Mouse (Mus musculus): ENCODE results near the gene Cnot9. TPM values are rescaled to one million over a fixed set of nuclear protein-coding genes. Genes with fewer than 3 reads are reported as not detected.
"Not testable (repeated sequence)": the region's sequence is repeated elsewhere in the genome, so short reads cannot be mapped to it uniquely, and the experiment has no call there.

Cnot9 gene
- polyA plus RNA-seq, 1 experiment from 2014 or later = 25.4 TPM

DNA sequence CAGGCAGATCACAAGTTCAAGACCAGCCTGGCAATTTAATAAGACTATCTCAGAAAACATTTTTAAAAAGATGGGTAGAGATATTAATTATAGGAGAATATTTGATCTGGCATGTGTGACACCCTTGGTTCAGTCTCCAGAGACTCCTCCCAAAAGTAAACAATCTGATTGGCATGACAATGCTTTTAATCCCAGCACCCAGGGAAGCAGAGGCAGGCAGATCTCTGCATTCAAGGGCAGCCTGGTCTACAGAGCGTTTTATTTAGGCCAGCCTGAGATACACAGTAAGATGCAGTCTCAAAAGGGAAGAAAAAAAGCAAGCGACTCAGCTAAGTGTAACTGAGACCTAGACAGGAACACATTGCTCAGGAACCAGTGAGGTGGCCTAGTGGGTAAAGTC is 1.9 kb downstream of the Cnot9 start:
- Histone ChIP-seq H3K4me3 (ENCODE audit: low read depth, low read length) (no peak overlapping the region), H3K9ac (ENCODE audit: low read length) (no peak overlapping the region), H3K9me3 (ENCODE audit: control insufficient read depth, low read length) (no peaks in the 10 kb centered on the region)

DNA sequence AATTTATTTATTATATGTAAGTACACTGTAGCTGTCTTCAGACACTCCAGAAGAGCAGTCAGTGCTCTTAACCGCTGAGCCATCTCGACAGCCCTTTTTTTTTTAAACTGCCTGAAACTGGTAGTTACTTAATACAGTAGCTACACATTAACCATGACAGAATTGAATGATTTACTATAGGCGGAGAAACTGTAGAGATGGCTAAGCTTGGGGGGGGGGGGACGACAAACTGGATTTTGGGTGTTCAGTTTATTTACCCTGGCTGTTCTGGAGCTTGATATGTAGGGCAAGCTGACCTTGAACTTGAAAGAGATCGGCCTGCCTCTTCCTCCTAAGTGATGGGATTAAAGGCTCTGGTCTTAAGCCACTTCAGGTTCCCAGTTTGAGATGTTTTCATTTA is 5.4 kb downstream of the Cnot9 start:
- Histone ChIP-seq H3K27me3 (ENCODE audit: control insufficient read depth, insufficient read depth, low read length) (no peaks in the 10 kb centered on the region), H3K9me3 (ENCODE audit: control insufficient read depth, low read length) (no peaks in the 10 kb centered on the region), H3K4me3 (ENCODE audit: low read depth, low read length) (no peak overlapping the region), H3K4me1 (replicated peaks; ENCODE audit: control insufficient read depth, insufficient read depth) (peaks cover 6% of the 10 kb centered on the region; the same call in 1 of the 2 replicates), H3K9ac (ENCODE audit: low read length) (no peak overlapping the region), H3K36me3 (ENCODE audit: control insufficient read depth, insufficient read depth, low read length) (no peaks in the 10 kb centered on the region), H3K4me2 (replicated peaks; ENCODE audit: low read depth) (no peak overlapping the region), H3K27ac (replicated peaks) (no peak overlapping the region)
- DNase-seq (ENCODE audit: low spot score) (no peak), ATAC-seq (ENCODE audit: low FRiP score, low TSS enrichment) (no peak)
- no peak for TF ChIP-seq EP300 (optimal IDR thresholded peaks at IDR 0.05)
- TF ChIP-seq CTCF (IDR thresholded peaks at IDR 0.05; ENCODE audit: low read depth) = no peak
- WGBS = 90% methylated on average over 5 of the region's 5 CpGs

More for the DNA sequence above, 1.9 kb downstream of the Cnot9 start:
- ATAC-seq (ENCODE audit: low FRiP score, low TSS enrichment) (no peak), DNase-seq (ENCODE audit: low spot score) (no peak)
- H3K4me2 ChIP-seq (replicated peaks; ENCODE audit: low read depth) = peak overlapping the region; percentile 86; the same call in 1 of the 2 replicates
- H3K27ac ChIP-seq (replicated peaks) = no peak overlapping the region
- no peak for TF ChIP-seq CTCF (IDR thresholded peaks at IDR 0.05; ENCODE audit: low read depth)
- TF ChIP-seq EP300 (optimal IDR thresholded peaks at IDR 0.05) = no peak
- no peaks in the 10 kb centered on the region for H3K27me3 ChIP-seq (ENCODE audit: control insufficient read depth, insufficient read depth, low read length)
- peaks cover 6% of the 10 kb centered on the region; the same call in 1 of the 2 replicates for H3K4me1 ChIP-seq (replicated peaks; ENCODE audit: control insufficient read depth, insufficient read depth)
- no peaks in the 10 kb centered on the region for H3K36me3 ChIP-seq (ENCODE audit: control insufficient read depth, insufficient read depth, low read length)
- WGBS = 92% methylated on average over 2 of the region's 2 CpGs

- DNase-seq (ENCODE audit: low spot score); H3K27me3 ChIP-seq (ENCODE audit: control insufficient read depth, insufficient read depth, low read length); H3K9me3 ChIP-seq (ENCODE audit: control insufficient read depth, low read length); H3K4me3 ChIP-seq (ENCODE audit: low read depth, low read length); H3K36me3 ChIP-seq (ENCODE audit: control insufficient read depth, insufficient read depth, low read length); H3K27ac ChIP-seq (replicated peaks); H3K4me1 ChIP-seq (replicated peaks; ENCODE audit: control insufficient read depth, insufficient read depth); ATAC-seq (ENCODE audit: low FRiP score, low TSS enrichment); H3K9ac ChIP-seq (ENCODE audit: low read length); H3K4me2 ChIP-seq (replicated peaks; ENCODE audit: low read depth): not testable (repeated sequence)
- 91% methylated on average over 1 of the region's 1 CpGs for WGBS
Measured at GRCm38 (mm10) chr1:74512999-74513398, 7.1 kb downstream of the Cnot9 start.

DNA sequence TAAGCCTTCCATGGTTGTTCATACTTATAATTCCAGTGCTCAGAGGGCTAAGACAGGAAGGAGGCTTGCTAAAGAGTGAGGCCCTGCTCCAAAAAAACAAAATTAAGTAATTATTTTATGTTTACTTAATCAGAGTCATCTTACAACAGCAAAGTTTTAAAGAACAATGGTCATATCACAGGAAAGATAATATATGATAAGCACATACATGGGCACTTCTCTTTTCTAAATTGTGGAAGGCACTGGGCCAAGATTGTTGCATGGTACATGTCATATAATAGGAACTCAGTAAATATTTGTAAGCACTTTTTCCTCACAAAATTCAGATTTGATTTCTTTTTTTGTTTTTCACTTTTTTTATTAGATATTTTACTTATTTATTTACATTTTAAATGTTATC is 14.0 kb downstream of the Cnot9 start:
- no peak overlapping the region for H3K27ac ChIP-seq (replicated peaks)
- H3K9ac ChIP-seq (ENCODE audit: low read length) = no peak overlapping the region
- ATAC-seq (ENCODE audit: low FRiP score, low TSS enrichment) (no peak), DNase-seq (ENCODE audit: low spot score) (no peak)
- H3K4me3 ChIP-seq (ENCODE audit: low read depth, low read length) = no peak overlapping the region
- TF ChIP-seq CTCF (IDR thresholded peaks at IDR 0.05; ENCODE audit: low read depth) = no peak
- no peak for TF ChIP-seq EP300 (optimal IDR thresholded peaks at IDR 0.05)
- no peak overlapping the region for H3K4me2 ChIP-seq (replicated peaks; ENCODE audit: low read depth)
- H3K27me3 ChIP-seq (ENCODE audit: control insufficient read depth, insufficient read depth, low read length) = no peaks in the 10 kb centered on the region
- H3K9me3 ChIP-seq (ENCODE audit: control insufficient read depth, low read length) = no peaks in the 10 kb centered on the region
- H3K36me3 ChIP-seq (ENCODE audit: control insufficient read depth, insufficient read depth, low read length) = peaks cover 25% of the 10 kb centered on the region; the same call in 1 of the 2 replicates
- no peaks in the 10 kb centered on the region for H3K4me1 ChIP-seq (replicated peaks; ENCODE audit: control insufficient read depth, insufficient read depth)

DNA sequence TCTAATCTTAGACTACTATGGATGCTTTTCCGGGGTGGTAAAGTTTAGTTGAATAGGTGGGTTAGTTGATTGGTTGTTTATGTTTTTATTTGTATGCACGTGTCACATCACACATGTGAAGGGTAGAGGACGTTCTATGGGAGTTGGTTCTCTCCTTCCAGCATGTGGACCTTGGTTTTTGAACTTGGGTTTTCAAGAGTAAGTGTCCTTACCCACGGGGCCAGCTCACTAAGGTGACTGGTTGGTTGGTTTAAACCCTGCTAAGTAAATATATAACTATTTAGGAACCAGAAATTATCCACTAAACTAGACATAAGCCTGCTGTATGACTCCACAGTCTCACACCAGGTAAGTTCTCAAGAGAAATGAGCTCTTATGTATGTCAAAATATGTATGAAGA is 18.9 kb downstream of the Cnot9 start:
- no peak overlapping the region for H3K4me3 ChIP-seq (ENCODE audit: low read depth, low read length)
- H3K9me3 ChIP-seq (ENCODE audit: control insufficient read depth, low read length) = no peaks in the 10 kb centered on the region
- peaks cover 39% of the 10 kb centered on the region; the same call in 1 of the 2 replicates for H3K36me3 ChIP-seq (ENCODE audit: control insufficient read depth, insufficient read depth, low read length)
- no peaks in the 10 kb centered on the region for H3K27me3 ChIP-seq (ENCODE audit: control insufficient read depth, insufficient read depth, low read length)
- no peak overlapping the region for H3K27ac ChIP-seq (replicated peaks)
- no peak for TF ChIP-seq CTCF (IDR thresholded peaks at IDR 0.05; ENCODE audit: low read depth)
- TF ChIP-seq EP300 (optimal IDR thresholded peaks at IDR 0.05) = no peak
- no peak overlapping the region for H3K9ac ChIP-seq (ENCODE audit: low read length)
- DNase-seq (ENCODE audit: low spot score) (no peak), ATAC-seq (ENCODE audit: low FRiP score, low TSS enrichment) (no peak)
- no peaks in the 10 kb centered on the region for H3K4me1 ChIP-seq (replicated peaks; ENCODE audit: control insufficient read depth, insufficient read depth)
- 90% methylated on average over 4 of the region's 4 CpGs for WGBS
- no peak overlapping the region for H3K4me2 ChIP-seq (replicated peaks; ENCODE audit: low read depth)

DNA sequence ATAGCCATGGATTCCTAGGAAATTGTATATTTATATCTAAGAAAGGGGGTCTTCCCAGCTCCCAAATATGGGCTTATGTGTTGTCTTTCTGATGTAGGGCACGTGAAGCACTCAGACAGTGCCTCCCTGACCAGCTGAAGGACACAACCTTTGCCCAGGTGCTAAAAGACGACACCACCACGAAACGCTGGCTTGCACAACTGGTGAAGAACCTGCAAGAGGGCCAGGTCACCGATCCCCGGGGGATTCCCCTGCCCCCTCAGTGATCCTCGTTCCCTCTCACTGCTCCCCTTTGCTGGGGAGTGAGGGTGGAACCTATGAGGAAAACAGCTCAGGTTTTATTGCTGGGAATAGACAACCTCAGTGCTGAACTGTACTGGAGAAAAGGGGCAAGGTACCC is 22.7 kb downstream of the Cnot9 start:
- no peaks in the 10 kb centered on the region for H3K9me3 ChIP-seq (ENCODE audit: control insufficient read depth, low read length)

More for the DNA sequence above, 22.7 kb downstream of the Cnot9 start:
- 90% methylated on average over 7 of the region's 7 CpGs for WGBS
- Histone ChIP-seq H3K9ac (ENCODE audit: low read length) (no peak overlapping the region), H3K4me2 (replicated peaks; ENCODE audit: low read depth) (no peak overlapping the region), H3K27me3 (ENCODE audit: control insufficient read depth, insufficient read depth, low read length) (no peaks in the 10 kb centered on the region), H3K27ac (replicated peaks) (no peak overlapping the region), H3K4me1 (replicated peaks; ENCODE audit: control insufficient read depth, insufficient read depth) (no peaks in the 10 kb centered on the region), H3K36me3 (ENCODE audit: control insufficient read depth, insufficient read depth, low read length) (peaks cover 36% of the 10 kb centered on the region; the same call in 1 of the 2 replicates), H3K4me3 (ENCODE audit: low read depth, low read length) (no peak overlapping the region)
- ATAC-seq (ENCODE audit: low FRiP score, low TSS enrichment) (no peak), DNase-seq (ENCODE audit: low spot score) (no peak)
- TF ChIP-seq CTCF (IDR thresholded peaks at IDR 0.05; ENCODE audit: low read depth) (no peak), EP300 (optimal IDR thresholded peaks at IDR 0.05) (no peak)
